Mouse (Mus musculus): ENCODE measurements around the gene Nnat. TPM values are rescaled to one million over a fixed set of nuclear protein-coding genes. Genes with fewer than 3 reads are reported as not detected.

Gene Nnat
- polyA plus RNA-seq, 2 experiments = 299 to 452 TPM

DNA sequence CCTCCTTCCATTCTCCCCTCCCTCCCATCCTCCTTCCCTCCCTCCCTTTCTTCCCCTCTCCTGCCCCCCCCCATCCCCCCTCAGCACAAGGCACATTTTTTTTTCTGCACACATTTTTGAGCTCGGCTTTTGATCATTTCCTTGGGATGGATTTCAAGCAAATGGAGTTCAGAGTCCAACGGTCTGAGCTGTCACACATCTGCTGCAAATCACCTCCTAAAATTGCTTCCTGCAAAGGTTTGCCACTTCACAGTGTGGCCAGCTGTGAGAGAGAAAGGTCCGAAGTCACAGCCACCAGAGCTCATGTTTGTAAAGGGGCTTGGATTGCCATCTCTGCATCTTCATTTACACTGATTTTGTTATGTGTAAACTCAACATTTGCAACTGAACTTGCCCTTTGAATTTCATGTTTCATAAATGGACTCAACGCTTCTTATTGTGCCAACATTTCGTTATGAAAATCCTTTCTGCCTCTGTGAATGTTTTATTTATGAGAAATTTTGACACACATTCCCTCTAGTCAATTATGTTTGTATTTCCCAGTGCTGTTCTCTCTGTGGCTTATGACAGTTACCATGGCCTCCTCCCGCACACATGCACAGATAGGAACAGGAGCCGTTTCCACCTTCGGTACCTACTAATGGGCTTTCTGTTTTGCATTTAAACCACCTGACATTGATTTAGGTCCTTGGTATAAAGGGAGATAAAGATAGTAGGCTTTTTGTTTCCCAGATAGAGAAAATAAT lies 28.0 kb upstream of the Nnat start:
- Histone ChIP-seq H3K27me3 (ENCODE audit: control insufficient read depth, insufficient read depth, low read length) (no peaks in the 10 kb centered on the region), H3K4me2 (replicated peaks; ENCODE audit: low read depth, low read length, severe bottlenecking) (no peak overlapping the region), H3K36me3 (ENCODE audit: control insufficient read depth, insufficient read depth, low read length) (no peaks in the 10 kb centered on the region), H3K9ac (ENCODE audit: low read depth, low read length, severe bottlenecking) (no peak overlapping the region), H3K9me3 (ENCODE audit: control insufficient read depth, low read length) (no peaks in the 10 kb centered on the region), H3K4me1 (ENCODE audit: control insufficient read depth, insufficient read depth, low read length) (peaks cover 30% of the 10 kb centered on the region), H3K27ac (replicated peaks; ENCODE audit: low read depth, low read length) (no peak overlapping the region), H3K4me3 (replicated peaks; ENCODE audit: low read length) (no peak overlapping the region)
- 31% methylated on average over 8 of the region's 8 CpGs for WGBS
- no peak for ATAC-seq (ENCODE audit: low FRiP score, low read depth)
- TF ChIP-seq POLR2A (IDR thresholded peaks at IDR 0.05; ENCODE audit: borderline replicate concordance, extremely low read depth, insufficient read depth, insufficient read length) = no peak
- DNase-seq (ENCODE audit: low spot score) = no peak

DNA sequence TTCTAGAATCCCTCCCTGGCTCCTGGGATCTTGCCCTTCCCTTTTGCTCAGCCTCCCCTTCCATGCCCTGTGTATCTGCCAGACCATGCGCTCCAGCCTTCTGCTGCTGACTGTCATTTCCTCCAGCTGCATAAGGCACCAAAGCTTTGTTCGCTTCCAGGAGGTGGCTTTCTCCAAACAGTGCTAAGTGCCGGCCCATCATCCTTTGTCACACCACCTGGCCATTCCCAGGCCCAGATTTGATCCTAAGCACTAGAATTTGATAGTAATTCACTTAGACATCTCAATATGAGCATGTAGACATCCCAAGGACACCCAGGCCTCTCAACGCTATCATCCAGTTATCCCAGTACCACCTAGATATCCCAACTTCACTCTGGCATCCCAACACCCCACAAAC lies 25.7 kb upstream of the Nnat start:
- peaks cover 31% of the 10 kb centered on the region for H3K4me1 ChIP-seq (ENCODE audit: control insufficient read depth, insufficient read depth, low read length)
- no peak overlapping the region for H3K27ac ChIP-seq (replicated peaks; ENCODE audit: low read depth, low read length)
- TF ChIP-seq POLR2A (IDR thresholded peaks at IDR 0.05; ENCODE audit: borderline replicate concordance, extremely low read depth, insufficient read depth, insufficient read length) = no peak
- no peak overlapping the region for H3K9ac ChIP-seq (ENCODE audit: low read depth, low read length, severe bottlenecking)
- H3K9me3 ChIP-seq (ENCODE audit: control insufficient read depth, low read length) = no peaks in the 10 kb centered on the region
- H3K36me3 ChIP-seq (ENCODE audit: control insufficient read depth, insufficient read depth, low read length) = no peaks in the 10 kb centered on the region
- no peak overlapping the region for H3K4me2 ChIP-seq (replicated peaks; ENCODE audit: low read depth, low read length, severe bottlenecking)
- no peak for ATAC-seq (ENCODE audit: low FRiP score, low read depth)
- no peak overlapping the region for H3K4me3 ChIP-seq (replicated peaks; ENCODE audit: low read length)
- WGBS = 74% methylated on average over 4 of the region's 4 CpGs
- DNase-seq (ENCODE audit: low spot score) = no peak
- H3K27me3 ChIP-seq (ENCODE audit: control insufficient read depth, insufficient read depth, low read length) = no peaks in the 10 kb centered on the region

DNA sequence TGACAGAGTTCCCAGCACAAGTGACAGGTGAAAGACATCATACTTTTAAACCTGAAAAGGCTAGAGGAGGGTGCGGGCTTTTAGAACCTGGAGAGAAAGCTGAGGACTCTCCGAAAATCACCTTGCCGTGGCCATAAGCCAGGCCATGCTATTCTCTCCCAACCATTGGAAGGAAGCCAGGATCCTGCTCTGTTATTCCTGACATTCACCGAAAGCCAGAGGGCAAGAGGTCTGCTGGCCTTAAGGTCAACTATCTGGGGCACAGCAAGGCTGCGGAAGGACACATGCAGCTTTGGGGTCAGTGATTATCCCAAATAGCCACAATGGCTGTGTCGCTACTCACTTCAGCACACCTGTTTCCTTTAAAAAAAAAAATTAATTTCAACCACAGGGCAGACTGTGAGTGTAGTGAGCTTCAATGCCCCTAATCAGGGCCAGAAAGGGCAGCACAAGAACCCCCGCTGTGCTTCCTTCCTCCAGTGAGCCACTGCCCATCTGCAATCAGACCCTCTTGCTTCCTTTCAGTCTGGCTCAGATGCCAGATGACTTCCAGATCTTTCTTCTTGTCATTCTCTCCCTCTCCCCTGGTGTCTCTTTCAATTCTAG lies 23.3 kb upstream of the Nnat start:
- no peak overlapping the region for H3K4me2 ChIP-seq (replicated peaks; ENCODE audit: low read depth, low read length, severe bottlenecking)
- no peak for DNase-seq (ENCODE audit: low spot score)
- H3K27ac ChIP-seq (replicated peaks; ENCODE audit: low read depth, low read length) = no peak overlapping the region

DNA sequence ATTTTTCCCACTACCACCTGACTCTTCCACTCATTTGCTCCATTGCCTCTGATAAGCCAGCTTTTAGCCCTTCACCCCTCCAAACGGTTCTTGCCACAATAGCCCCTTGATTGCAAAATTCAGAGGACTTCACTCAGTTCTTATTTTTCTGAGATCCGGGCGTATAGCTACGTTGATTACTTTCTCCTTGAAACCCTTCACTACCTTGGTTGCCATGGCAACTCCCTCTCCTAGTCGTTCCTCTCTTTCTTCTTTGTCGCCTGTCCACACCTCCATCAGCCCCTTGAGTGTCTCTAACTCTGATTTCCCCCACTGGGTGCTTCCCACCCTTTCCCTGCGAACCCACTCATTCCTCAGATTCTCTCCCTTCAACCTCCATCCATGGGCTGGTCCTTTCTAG lies 22.8 kb upstream of the Nnat start:
- H3K4me1 ChIP-seq (ENCODE audit: control insufficient read depth, insufficient read depth, low read length) = peaks cover 41% of the 10 kb centered on the region
- H3K9ac ChIP-seq (ENCODE audit: low read depth, low read length, severe bottlenecking) = no peak overlapping the region
- peaks cover 2% of the 10 kb centered on the region; the same call in 1 of the 2 replicates for H3K36me3 ChIP-seq (ENCODE audit: control insufficient read depth, insufficient read depth, low read length)
- DNase-seq (ENCODE audit: low spot score) (no peak), ATAC-seq (ENCODE audit: low FRiP score, low read depth) (no peak)
- no peak overlapping the region for H3K4me2 ChIP-seq (replicated peaks; ENCODE audit: low read depth, low read length, severe bottlenecking)
- TF ChIP-seq POLR2A (IDR thresholded peaks at IDR 0.05; ENCODE audit: borderline replicate concordance, extremely low read depth, insufficient read depth, insufficient read length) = no peak
- H3K4me3 ChIP-seq (replicated peaks; ENCODE audit: low read length) = no peak overlapping the region
- H3K27ac ChIP-seq (replicated peaks; ENCODE audit: low read depth, low read length) = no peak overlapping the region
- WGBS = 25% methylated on average over 7 of the region's 7 CpGs
- H3K9me3 ChIP-seq (ENCODE audit: control insufficient read depth, low read length) = no peaks in the 10 kb centered on the region
- no peaks in the 10 kb centered on the region for H3K27me3 ChIP-seq (ENCODE audit: control insufficient read depth, insufficient read depth, low read length)

More for the DNA sequence above, 23.3 kb upstream of the Nnat start:
- 22% methylated on average over 7 of the region's 7 CpGs for WGBS
- Histone ChIP-seq H3K27me3 (ENCODE audit: control insufficient read depth, insufficient read depth, low read length) (no peaks in the 10 kb centered on the region), H3K4me3 (replicated peaks; ENCODE audit: low read length) (no peak overlapping the region), H3K9ac (ENCODE audit: low read depth, low read length, severe bottlenecking) (no peak overlapping the region), H3K36me3 (ENCODE audit: control insufficient read depth, insufficient read depth, low read length) (no peaks in the 10 kb centered on the region), H3K9me3 (ENCODE audit: control insufficient read depth, low read length) (no peaks in the 10 kb centered on the region), H3K4me1 (ENCODE audit: control insufficient read depth, insufficient read depth, low read length) (peaks cover 44% of the 10 kb centered on the region)
- no peak for TF ChIP-seq POLR2A (IDR thresholded peaks at IDR 0.05; ENCODE audit: borderline replicate concordance, extremely low read depth, insufficient read depth, insufficient read length)
- ATAC-seq (ENCODE audit: low FRiP score, low read depth) = no peak

DNA sequence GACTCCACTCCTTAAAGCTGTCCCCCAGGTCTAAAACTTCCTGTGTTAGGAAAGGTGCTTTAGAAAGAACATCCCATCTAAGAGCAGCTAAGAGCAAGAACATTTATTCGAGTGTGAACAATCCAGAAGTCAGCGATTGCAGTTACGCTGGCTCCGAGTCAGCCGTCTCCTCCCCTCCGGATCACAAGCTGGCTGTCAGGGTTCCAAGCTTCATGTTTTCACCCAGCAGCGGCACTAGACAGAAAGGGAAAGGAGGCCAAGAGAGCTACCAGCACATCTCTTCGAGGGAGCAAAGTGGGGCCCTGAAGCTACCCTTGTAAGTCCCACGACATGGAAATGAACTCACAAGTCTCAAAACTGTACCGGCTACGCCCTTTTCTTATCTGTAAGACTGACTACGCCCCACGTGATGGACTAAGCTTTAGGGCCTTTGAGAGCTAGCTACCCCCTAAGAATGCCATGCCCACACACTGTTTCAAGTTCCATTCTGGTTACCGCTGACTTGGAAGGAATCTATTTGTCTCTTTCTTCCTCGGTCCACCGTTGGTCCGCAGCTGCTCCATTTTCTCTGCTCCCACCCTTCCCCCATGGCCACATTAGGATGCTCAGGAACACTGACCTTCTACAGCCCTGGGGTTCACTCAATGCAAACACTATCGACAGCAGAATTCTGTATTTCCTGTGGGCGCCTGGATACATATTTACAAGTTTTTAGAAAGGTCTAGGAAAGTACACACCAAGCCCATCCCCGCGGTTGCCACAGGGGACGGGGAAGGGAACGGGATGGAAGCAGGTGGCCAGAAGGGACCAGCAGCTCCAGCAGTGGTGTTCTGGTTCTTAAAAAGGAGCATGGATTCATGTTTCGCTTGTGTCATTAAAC lies 19.6 kb upstream of the Nnat start:
- Histone ChIP-seq H3K36me3 (ENCODE audit: control insufficient read depth, insufficient read depth, low read length) (peaks cover 13% of the 10 kb centered on the region), H3K9me3 (ENCODE audit: control insufficient read depth, low read length) (no peaks in the 10 kb centered on the region), H3K4me3 (replicated peaks; ENCODE audit: low read length) (no peak overlapping the region), H3K4me2 (replicated peaks; ENCODE audit: low read depth, low read length, severe bottlenecking) (0 out of 2 replicates have a peak overlapping the region, but pooled peaks have one; percentile 11), H3K4me1 (ENCODE audit: control insufficient read depth, insufficient read depth, low read length) (peaks cover 28% of the 10 kb centered on the region), H3K27ac (replicated peaks; ENCODE audit: low read depth, low read length) (no peak overlapping the region), H3K9ac (ENCODE audit: low read depth, low read length, severe bottlenecking) (no peak overlapping the region), H3K27me3 (ENCODE audit: control insufficient read depth, insufficient read depth, low read length) (no peaks in the 10 kb centered on the region)
- peak; percentile 64; the same call in 1 of the 2 replicates for ATAC-seq (ENCODE audit: low FRiP score, low read depth)
- WGBS = 58% methylated on average over 24 of the region's 24 CpGs
- peak; percentile 36 for DNase-seq (ENCODE audit: low spot score)
- no peak for TF ChIP-seq POLR2A (IDR thresholded peaks at IDR 0.05; ENCODE audit: borderline replicate concordance, extremely low read depth, insufficient read depth, insufficient read length)

Measured in limb, embryonic 14.5 days (tissue).